Mouse (Mus musculus) neural tube, embryonic 13.5 days (tissue): ENCODE measurements around the gene Eml5. TPM values are rescaled to one million over a fixed set of nuclear protein-coding genes. Genes with fewer than 3 reads are reported as not detected.

Experiments
- ATAC-seq: fragments of 200-750 bp; cut with Nextera tagmentation; 2 replicates; pipeline ENCODE4 v1.8.0; 2017; ENCODE audit warnings: low read depth, mild to moderate bottlenecking, moderate TSS enrichment, moderate library complexity
- H3K27ac ChIP-seq: fragments of 300-500 bp; sonication (generic); replicated peaks from 2 replicates; pipeline ENCODE4 v1.5.1; 2015; ENCODE audit warnings: moderate library complexity, mild to moderate bottlenecking, inconsistent platforms
- H3K27me3 ChIP-seq: fragments of 300-500 bp; sonication (generic); 2 replicates; pipeline ENCODE4 v1.6.1; 2015; ENCODE audit warnings: mild to moderate bottlenecking, inconsistent platforms
- H3K36me3 ChIP-seq: fragments of 300-500 bp; sonication (generic); 2 replicates; pipeline ENCODE4 v1.6.1; 2015; ENCODE audit warnings: mild to moderate bottlenecking, inconsistent platforms
- H3K4me1 ChIP-seq: fragments of 300-500 bp; sonication (generic); replicated peaks from 2 replicates; pipeline ENCODE4 v1.6.1; 2015; ENCODE audit warnings: inconsistent platforms
- H3K4me2 ChIP-seq: fragments of 300-500 bp; sonication (generic); 2 replicates; pipeline ENCODE4 v1.6.1; 2015; ENCODE audit warnings: inconsistent platforms, mild to moderate bottlenecking, moderate library complexity
- H3K4me3 ChIP-seq: fragments of 300-500 bp; sonication (generic); 2 replicates; pipeline ENCODE4 v1.5.1; 2015; ENCODE audit warnings: mild to moderate bottlenecking, inconsistent platforms
- H3K9ac ChIP-seq: fragments of 300-500 bp; sonication (generic); 2 replicates; pipeline ENCODE4 v1.6.1; 2015; ENCODE audit warnings: moderate library complexity, mild to moderate bottlenecking, inconsistent platforms
- H3K9me3 ChIP-seq: fragments of 300-500 bp; sonication (generic); 2 replicates; pipeline ENCODE4 v1.6.1; 2016; ENCODE audit warnings: inconsistent platforms
- WGBS: fragments of 180-500 bp; shearing (Covaris S2); methylation state at CpG from one replicate; pipeline ENCODE4 v1.1.7; 2015; 5-methylcytosine and 5-hydroxymethylcytosine counted together
- polyA plus RNA-seq: library from polyadenylated mRNA; unstranded; fragments of >200 nt; fragmentation: Nextera tagmentation; extraction: Ambion mirVana; gene quantifications from 2 replicates; pipeline ENCODE4 v1.2.1, GENCODE M21; 2015

Gene Eml5
- polyA plus RNA-seq, 1 experiment from 2014 or later, result 14.4 TPM

DNA sequence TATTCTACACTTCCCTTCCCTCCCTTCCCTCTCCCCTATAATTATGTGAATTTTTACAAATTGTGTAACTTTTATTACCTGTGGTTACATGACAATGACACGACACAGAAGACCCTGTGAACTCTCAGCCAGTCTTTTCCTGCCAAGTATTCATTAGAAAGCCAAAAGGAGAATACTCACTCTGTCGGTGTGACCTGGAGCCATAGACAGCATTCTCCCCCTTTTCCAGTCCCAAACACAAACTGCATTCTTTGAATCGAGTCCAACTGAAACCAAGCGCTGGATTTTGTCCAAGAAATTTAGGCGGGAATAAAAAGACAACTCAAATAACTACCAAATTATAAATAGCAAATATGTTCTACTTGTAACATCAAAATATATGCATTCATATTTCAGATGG lies 19.5 kb downstream of the Eml5 start:
- 55% methylated on average over 5 of the region's 5 CpGs for WGBS
- Histone ChIP-seq H3K27ac (no peak overlapping the region), H3K27me3 (no peaks in the 10 kb centered on the region), H3K9ac (no peak overlapping the region), H3K4me2 (no peak overlapping the region), H3K4me3 (no peak overlapping the region), H3K9me3 (no peaks in the 10 kb centered on the region), H3K36me3 (no peaks in the 10 kb centered on the region), H3K4me1 (no peaks in the 10 kb centered on the region)
- no peak for ATAC-seq

DNA sequence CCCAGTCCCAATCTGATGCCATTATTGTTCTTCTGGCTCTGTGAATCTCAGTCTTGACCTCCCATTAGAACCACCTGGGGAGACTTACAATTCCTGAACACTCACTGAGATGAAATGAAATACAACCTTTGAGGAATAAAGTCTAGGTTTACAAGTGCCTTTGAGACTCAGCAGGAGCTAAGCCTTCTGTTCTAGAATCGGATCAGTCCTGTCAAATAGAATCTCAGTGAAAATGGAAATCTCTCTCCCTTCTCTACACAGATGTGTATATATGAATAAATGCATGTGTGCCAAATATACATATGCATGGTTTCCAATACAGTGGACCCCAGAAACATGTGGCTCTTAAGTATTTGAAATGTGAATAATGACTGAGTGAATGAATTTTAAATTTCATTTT lies 22.6 kb downstream of the Eml5 start:
- 35% methylated on average over 1 of the region's 1 CpGs for WGBS
- Histone ChIP-seq H3K9ac (no peak overlapping the region), H3K4me1 (no peaks in the 10 kb centered on the region)

DNA sequence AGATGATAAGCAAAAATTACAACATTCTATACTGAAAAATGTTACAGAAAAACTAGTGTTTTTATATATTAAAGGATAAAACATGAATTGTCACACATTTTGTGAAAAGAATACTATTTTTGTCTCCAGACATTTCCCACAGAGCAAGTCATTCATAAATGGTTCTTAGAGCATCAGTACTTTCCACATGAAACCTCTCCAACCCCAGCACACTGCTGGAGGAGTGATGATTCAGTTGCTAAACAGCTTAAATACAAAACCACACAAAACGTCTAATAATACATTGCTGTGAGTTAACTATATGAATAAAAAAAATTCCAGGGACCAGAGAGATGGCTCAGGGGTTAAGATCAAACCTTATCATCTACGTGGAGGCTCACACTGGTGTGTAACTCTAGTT lies 26.1 kb downstream of the Eml5 start:
- Histone ChIP-seq H3K4me1 (no peaks in the 10 kb centered on the region), H3K4me2 (no peak overlapping the region), H3K4me3 (no peak overlapping the region), H3K9me3 (no peaks in the 10 kb centered on the region), H3K36me3 (no peaks in the 10 kb centered on the region), H3K27ac (no peak overlapping the region), H3K9ac (no peak overlapping the region), H3K27me3 (no peaks in the 10 kb centered on the region)
- whole genome bisulfite sequencing, result 69% methylated on average over 2 of the region's 2 CpGs
- ATAC-seq, result no peak

More for the DNA sequence above, 22.6 kb downstream of the Eml5 start:
- no peak for ATAC-seq
- Histone ChIP-seq H3K36me3 (no peaks in the 10 kb centered on the region), H3K27ac (no peak overlapping the region), H3K9me3 (no peaks in the 10 kb centered on the region), H3K4me3 (no peak overlapping the region), H3K27me3 (no peaks in the 10 kb centered on the region), H3K4me2 (no peak overlapping the region)

DNA sequence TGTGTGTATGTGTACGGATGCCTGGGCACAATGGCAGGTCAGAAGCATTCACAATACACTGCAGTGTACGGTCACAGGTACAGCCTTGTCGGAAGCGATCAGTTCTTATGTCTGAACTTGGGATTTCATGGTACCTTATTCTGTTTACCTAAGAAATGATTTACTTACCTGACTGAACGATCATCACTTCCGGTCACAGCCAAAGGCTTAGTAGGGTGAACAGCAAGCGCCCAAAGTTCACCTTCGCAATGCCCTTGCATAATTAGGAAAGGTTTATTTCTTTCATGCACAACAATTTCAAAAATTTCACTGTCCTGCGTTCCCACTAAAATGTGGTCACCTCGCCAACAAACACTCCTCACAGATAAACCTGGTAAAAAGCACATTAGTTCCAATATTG lies 28.4 kb downstream of the Eml5 start:
- H3K4me2 ChIP-seq, result no peak overlapping the region
- 94% methylated on average over 10 of the region's 10 CpGs for WGBS
- H3K9me3 ChIP-seq, result no peaks in the 10 kb centered on the region
- H3K9ac ChIP-seq, result no peak overlapping the region
- peaks cover 9% of the 10 kb centered on the region; the same call in 1 of the 2 replicates for H3K36me3 ChIP-seq
- no peaks in the 10 kb centered on the region for H3K4me1 ChIP-seq
- H3K27ac ChIP-seq, result no peak overlapping the region
- H3K27me3 ChIP-seq, result no peaks in the 10 kb centered on the region
- H3K4me3 ChIP-seq, result no peak overlapping the region
- ATAC-seq, result no peak

DNA sequence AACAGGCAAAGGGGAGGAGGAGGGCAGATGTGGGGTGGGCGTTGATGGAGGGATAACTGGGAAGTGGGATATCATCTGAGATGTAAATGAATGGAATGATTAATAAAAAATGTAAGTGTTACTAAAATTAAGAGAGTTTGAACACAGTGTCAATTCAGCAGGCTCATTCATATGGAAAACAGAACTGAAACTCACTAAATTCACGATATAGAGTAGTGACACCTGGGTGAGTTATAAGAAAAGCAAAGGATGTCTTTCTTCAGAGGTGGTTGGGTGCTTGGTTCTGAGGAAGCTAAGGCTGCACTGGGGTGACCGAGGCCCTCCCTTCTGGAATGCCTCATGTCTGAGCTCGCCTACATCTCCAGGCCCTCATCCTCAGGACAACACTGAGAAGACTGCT lies 37.8 kb downstream of the Eml5 start:
- H3K4me3 ChIP-seq, result no peak overlapping the region
- 91% methylated on average over 4 of the region's 4 CpGs for WGBS
- no peaks in the 10 kb centered on the region for H3K27me3 ChIP-seq
- H3K36me3 ChIP-seq, result peaks cover 20% of the 10 kb centered on the region
- H3K4me1 ChIP-seq, result no peaks in the 10 kb centered on the region
- H3K27ac ChIP-seq, result no peak overlapping the region
- no peak overlapping the region for H3K9ac ChIP-seq
- no peaks in the 10 kb centered on the region for H3K9me3 ChIP-seq
- H3K4me2 ChIP-seq, result no peak overlapping the region
- ATAC-seq, result no peak

DNA sequence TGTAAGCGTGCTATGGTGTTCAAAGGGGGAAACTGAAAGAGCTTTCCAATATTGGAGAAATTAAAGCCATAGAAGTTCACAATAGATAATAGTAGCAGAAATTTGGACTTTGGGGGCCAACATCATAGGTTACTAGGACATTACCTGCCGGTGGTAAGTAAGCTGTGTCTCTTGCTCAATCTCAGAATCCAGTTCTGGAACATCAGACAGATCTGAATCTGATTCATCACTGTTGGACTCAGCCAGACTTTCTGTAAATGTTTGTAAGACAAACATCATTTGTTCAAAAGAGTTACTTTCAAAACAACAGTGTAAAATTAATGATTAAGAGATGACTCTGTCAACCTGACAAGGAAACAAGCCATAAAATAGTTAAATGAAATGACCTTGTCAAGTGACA lies 41.0 kb downstream of the Eml5 start:
- H3K4me3 ChIP-seq, result no peak overlapping the region
- H3K27me3 ChIP-seq, result no peaks in the 10 kb centered on the region
- no peak overlapping the region for H3K9ac ChIP-seq
- ATAC-seq, result no peak
- H3K4me2 ChIP-seq, result no peak overlapping the region
- 90% methylated on average over 2 of the region's 2 CpGs for WGBS
- H3K27ac ChIP-seq, result no peak overlapping the region
- peaks cover 20% of the 10 kb centered on the region for H3K36me3 ChIP-seq
- no peaks in the 10 kb centered on the region for H3K4me1 ChIP-seq
- no peaks in the 10 kb centered on the region for H3K9me3 ChIP-seq

DNA sequence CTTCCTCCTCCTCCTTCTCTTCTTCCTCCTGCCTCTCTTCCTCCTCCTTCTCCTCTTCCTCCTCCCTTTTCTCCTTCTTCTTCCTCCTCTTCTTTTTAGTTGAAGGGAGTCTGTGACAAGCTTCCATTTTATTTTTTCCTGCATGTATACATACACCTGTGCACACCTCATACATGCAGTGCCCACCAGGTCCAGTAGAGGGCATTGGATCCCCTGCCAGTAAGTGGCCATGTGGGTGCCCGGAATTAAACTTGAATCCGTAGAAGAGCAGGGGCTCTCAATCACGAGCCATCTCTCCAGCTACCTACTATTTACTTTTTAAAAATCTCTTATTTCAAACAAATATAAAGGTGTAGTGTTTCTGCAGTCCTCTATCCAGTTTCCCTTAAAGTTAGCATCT lies 50.5 kb downstream of the Eml5 start:
- WGBS, result 44% methylated on average over 3 of the region's 3 CpGs

DNA sequence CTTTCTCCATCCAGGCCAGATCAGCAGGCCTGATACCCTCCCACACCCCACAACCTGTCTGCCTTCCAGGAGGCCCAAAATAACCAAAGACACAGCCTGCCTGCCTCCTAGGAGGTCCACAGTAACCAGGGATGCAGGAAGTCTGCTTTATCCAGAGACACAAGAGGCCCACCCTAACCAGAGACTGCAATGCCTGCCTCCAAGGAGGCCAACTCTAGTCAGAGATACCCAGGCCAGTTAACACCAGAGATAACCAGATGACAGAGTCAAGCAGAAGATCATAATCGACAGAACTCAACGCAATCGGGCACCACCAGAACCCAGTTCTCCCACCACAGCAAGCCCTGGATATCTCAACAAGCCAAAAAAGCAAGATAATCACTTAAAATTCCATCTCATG lies 56.5 kb downstream of the Eml5 start:
- ATAC-seq, result no peak
- Histone ChIP-seq H3K9ac (no peak overlapping the region), H3K4me2 (no peak overlapping the region), H3K27me3 (no peaks in the 10 kb centered on the region), H3K27ac (no peak overlapping the region), H3K36me3 (peaks cover 6% of the 10 kb centered on the region), H3K9me3 (no peaks in the 10 kb centered on the region), H3K4me1 (no peaks in the 10 kb centered on the region), H3K4me3 (no peak overlapping the region)
- 97% methylated on average over 3 of the region's 3 CpGs for WGBS

More for the DNA sequence above, 50.5 kb downstream of the Eml5 start:
- ATAC-seq, result no peak
- H3K4me3 ChIP-seq, result no peak overlapping the region
- H3K9me3 ChIP-seq, result no peaks in the 10 kb centered on the region
- no peak overlapping the region for H3K9ac ChIP-seq
- H3K36me3 ChIP-seq, result no peaks in the 10 kb centered on the region
- H3K27me3 ChIP-seq, result no peaks in the 10 kb centered on the region
- H3K4me1 ChIP-seq, result no peaks in the 10 kb centered on the region
- no peak overlapping the region for H3K4me2 ChIP-seq
- no peak overlapping the region for H3K27ac ChIP-seq

DNA sequence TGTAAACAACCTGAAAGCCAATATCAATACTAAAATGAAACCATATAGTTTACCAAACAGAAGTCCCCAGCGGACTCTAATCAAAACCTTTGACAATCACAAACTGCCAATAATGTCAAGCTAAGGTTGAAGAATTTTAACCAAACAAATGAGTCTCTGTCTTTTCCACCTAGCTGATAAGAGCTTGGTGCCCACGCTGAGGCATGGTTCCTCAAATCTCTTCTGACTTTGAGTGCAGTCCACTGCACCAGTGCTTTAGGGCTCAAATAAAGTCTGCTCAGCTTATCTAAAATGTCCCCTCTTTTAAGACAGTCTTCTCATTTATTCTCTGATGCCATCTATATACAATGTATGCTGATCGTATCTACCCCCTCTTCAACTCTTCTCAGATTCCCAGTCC lies 61.1 kb downstream of the Eml5 start:
- no peak overlapping the region for H3K4me3 ChIP-seq
- no peaks in the 10 kb centered on the region for H3K9me3 ChIP-seq
- H3K4me1 ChIP-seq, result no peaks in the 10 kb centered on the region
- H3K4me2 ChIP-seq, result no peak overlapping the region
- H3K9ac ChIP-seq, result no peak overlapping the region
- peaks cover 16% of the 10 kb centered on the region for H3K36me3 ChIP-seq
- 92% methylated on average over 3 of the region's 3 CpGs for WGBS
- no peak overlapping the region for H3K27ac ChIP-seq
- ATAC-seq, result no peak
- H3K27me3 ChIP-seq, result no peaks in the 10 kb centered on the region

DNA sequence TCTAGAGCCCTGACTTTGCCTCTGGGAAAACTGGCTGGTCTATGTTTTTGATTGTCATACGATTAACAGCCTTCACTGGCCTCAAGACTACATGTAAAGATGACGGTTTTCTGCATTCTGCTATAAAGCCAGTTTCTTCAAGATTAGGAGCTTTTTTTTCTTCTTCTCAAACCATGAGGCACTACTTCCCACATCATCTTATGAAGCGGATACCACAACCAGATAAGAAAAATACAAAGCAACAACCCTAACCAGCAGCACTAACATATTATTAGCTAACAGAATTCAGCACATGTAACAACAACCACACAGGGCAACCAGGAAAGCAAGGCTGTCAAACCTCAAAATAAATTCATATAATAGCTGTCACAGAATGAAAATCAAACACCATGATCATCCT lies 63.3 kb downstream of the Eml5 start:
- Histone ChIP-seq H3K9me3 (no peaks in the 10 kb centered on the region), H3K4me1 (no peaks in the 10 kb centered on the region), H3K4me3 (no peak overlapping the region), H3K9ac (no peak overlapping the region), H3K27me3 (no peaks in the 10 kb centered on the region), H3K27ac (no peak overlapping the region), H3K36me3 (peaks cover 19% of the 10 kb centered on the region), H3K4me2 (no peak overlapping the region)
- 91% methylated on average over 3 of the region's 3 CpGs for WGBS
- ATAC-seq, result no peak

DNA sequence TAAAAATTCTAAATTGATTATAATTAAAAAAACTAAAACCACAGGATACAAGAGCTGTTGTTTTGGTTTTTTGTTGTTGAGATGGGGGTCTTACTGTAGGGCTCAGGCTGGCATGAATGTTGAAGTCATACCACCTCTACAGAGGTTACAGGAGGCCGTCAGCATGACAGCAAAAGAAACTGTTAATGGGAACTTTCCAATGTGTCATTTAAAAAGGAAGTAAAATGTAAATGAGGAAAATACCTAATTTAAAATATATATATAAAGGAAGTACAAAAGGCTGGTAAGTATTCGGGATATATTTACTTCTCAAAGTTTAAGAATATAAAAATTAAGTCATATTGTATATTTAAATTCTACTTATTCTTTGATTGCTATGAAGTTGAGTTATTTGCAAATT lies 65.8 kb downstream of the Eml5 start:
- 90% methylated on average over 2 of the region's 2 CpGs for WGBS
- peaks cover 24% of the 10 kb centered on the region for H3K36me3 ChIP-seq
- H3K9ac ChIP-seq, result no peak overlapping the region
- no peak for ATAC-seq
- no peaks in the 10 kb centered on the region for H3K4me1 ChIP-seq
- no peak overlapping the region for H3K27ac ChIP-seq
- H3K27me3 ChIP-seq, result no peaks in the 10 kb centered on the region
- H3K4me2 ChIP-seq, result no peak overlapping the region
- no peak overlapping the region for H3K4me3 ChIP-seq
- H3K9me3 ChIP-seq, result no peaks in the 10 kb centered on the region

DNA sequence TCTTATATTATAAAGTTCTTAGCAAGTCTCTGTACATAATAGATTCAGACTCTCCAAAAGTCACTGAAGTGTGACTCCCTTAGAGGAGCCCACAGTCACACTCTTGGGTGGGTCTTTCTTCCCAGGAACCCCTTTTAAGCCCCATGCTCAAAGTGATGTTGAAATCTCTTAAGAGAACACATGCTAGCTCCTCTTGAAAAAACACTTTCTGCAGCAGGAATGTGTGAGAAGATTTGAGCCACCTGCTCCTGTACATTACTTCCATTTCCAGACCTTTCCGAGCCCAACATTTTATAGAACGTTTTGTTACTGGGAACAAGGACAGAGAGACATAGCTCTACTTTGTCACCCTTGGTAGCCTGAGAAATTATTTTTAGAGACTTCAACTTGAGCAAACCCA lies 66.4 kb downstream of the Eml5 start:
- Histone ChIP-seq H3K9ac (no peak overlapping the region), H3K27me3 (no peaks in the 10 kb centered on the region), H3K4me3 (no peak overlapping the region), H3K36me3 (peaks cover 24% of the 10 kb centered on the region), H3K9me3 (no peaks in the 10 kb centered on the region), H3K27ac (no peak overlapping the region), H3K4me2 (no peak overlapping the region), H3K4me1 (no peaks in the 10 kb centered on the region)
- no peak for ATAC-seq
- 92% methylated on average over 2 of the region's 2 CpGs for WGBS

DNA sequence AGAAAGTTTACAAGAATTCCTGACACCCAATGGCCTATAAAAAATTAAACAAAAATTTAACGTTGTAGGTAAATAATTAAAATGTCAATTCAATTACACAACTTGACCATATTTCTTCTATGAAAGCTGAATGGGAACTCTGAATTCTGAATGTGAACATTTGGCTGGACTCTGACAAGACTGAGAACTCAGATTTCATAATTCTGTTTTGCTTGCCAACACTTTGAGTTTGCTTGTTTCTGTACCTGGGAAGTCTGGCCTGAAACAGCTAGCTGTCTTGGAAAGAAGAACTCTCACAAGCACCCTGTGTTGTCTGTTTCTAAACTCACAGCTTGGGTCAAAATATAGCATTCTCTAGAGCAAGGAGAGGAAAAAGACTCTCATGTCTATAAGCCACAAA lies 67.4 kb downstream of the Eml5 start:
- Histone ChIP-seq H3K27me3 (no peaks in the 10 kb centered on the region), H3K9ac (no peak overlapping the region), H3K27ac (no peak overlapping the region), H3K4me2 (no peak overlapping the region), H3K4me1 (no peaks in the 10 kb centered on the region), H3K9me3 (no peaks in the 10 kb centered on the region), H3K4me3 (no peak overlapping the region), H3K36me3 (peaks cover 32% of the 10 kb centered on the region)
- ATAC-seq, result no peak
- WGBS, result 85% methylated on average over 1 of the region's 1 CpGs
